Mouse (Mus musculus) MEL (cell line): ENCODE results near the gene Krtap16-1. TPM values are rescaled to one million over a fixed set of nuclear protein-coding genes. Genes with fewer than 3 reads are reported as not detected.

Experiments used
- DNase-seq: peaks from one replicate; pipeline ENCODE4 v3.0.0; 2011; ENCODE audit warnings: low read depth, low spot score
- H3K27ac ChIP-seq: 2 replicates; pipeline ENCODE4 v1.5.1; 2012; ENCODE audit warnings: low read depth, mild to moderate bottlenecking, control low read depth, low read length, moderate library complexity; ENCODE audit not compliant: control insufficient read depth
- H3K27me3 ChIP-seq, 2 experiments: fragments of 150-350 bp in 1 of 2; sonication (generic) in 1 of 2; 2 replicates each; pipeline ENCODE4 v1.6.1; 2012; ENCODE audit warnings: low read length in 2 of 2, mild to moderate bottlenecking in 2 of 2, improper control_type of control experiment in 1 of 2, moderate library complexity in 1 of 2; ENCODE audit not compliant: insufficient read depth in 2 of 2, control insufficient read depth in 1 of 2
- H3K36me3 ChIP-seq, 2 experiments: 2 replicates each; pipeline ENCODE4 v1.6.1; 2012 to 2014; ENCODE audit warnings: low read length in 2 of 2, improper control_type of control experiment in 1 of 2, inconsistent platforms in 1 of 2, mild to moderate bottlenecking in 1 of 2; ENCODE audit not compliant: insufficient read depth in 2 of 2, control insufficient read depth in 1 of 2
- H3K4me1 ChIP-seq, 2 experiments: fragments of 150-350 bp in 1 of 2; sonication (generic) in 1 of 2; 2 replicates each; pipeline ENCODE4 v1.6.1; 2012; ENCODE audit warnings: low read length in 2 of 2, improper control_type of control experiment in 1 of 2, mild to moderate bottlenecking in 1 of 2; ENCODE audit not compliant: insufficient read depth in 2 of 2, control insufficient read depth in 1 of 2
- H3K4me3 ChIP-seq, 2 experiments: fragments of 150-350 bp in 1 of 2; sonication (generic) in 1 of 2; 2 replicates each; pipeline ENCODE4 v1.5.1; 2012; ENCODE audit warnings: low read depth in 2 of 2, low read length in 2 of 2, mild to moderate bottlenecking in 2 of 2, moderate library complexity in 2 of 2, control low read depth in 1 of 2, improper control_type of control experiment in 1 of 2; ENCODE audit not compliant: control insufficient read depth in 1 of 2, insufficient read depth in 1 of 2
- H3K79me2 ChIP-seq: 2 replicates; pipeline ENCODE4 v1.6.1; 2012; ENCODE audit warnings: mild to moderate bottlenecking, low read length, moderate library complexity; ENCODE audit not compliant: control insufficient read depth, poor library complexity, insufficient read depth
- H3K9ac ChIP-seq: 2 replicates; pipeline ENCODE4 v1.6.1; 2012; ENCODE audit warnings: low read depth, mild to moderate bottlenecking, control low read depth, low read length, moderate library complexity; ENCODE audit not compliant: control insufficient read depth, poor library complexity, severe bottlenecking
- H3K9me3 ChIP-seq: fragments of 150-350 bp; sonication (generic); replicated peaks from 2 replicates; pipeline ENCODE4 v1.6.1; 2012; ENCODE audit warnings: mild to moderate bottlenecking, low read length, improper control_type of control experiment, moderate library complexity; ENCODE audit not compliant: insufficient read depth
- CHD2 ChIP-seq: IDR thresholded peaks from 2 replicates; pipeline ENCODE4 v1.6.1; 2011; ENCODE audit warnings: low read length, improper control_type of control experiment
- ETS1 ChIP-seq: IDR thresholded peaks from 2 replicates; pipeline ENCODE4 v1.6.1; 2012; ENCODE audit warnings: low read depth, mild to moderate bottlenecking, inconsistent platforms, low read length, improper control_type of control experiment, moderate library complexity
- GABPA ChIP-seq: IDR thresholded peaks from 2 replicates; pipeline ENCODE4 v1.6.1; 2012; ENCODE audit warnings: low read depth, mild to moderate bottlenecking, inconsistent platforms, low read length, improper control_type of control experiment, moderate library complexity
- GATA1 ChIP-seq: IDR thresholded peaks from 2 replicates; pipeline ENCODE4 v1.6.1; 2011; ENCODE audit warnings: low read depth, low read length, improper control_type of control experiment
- HCFC1 ChIP-seq: IDR thresholded peaks from 2 replicates; pipeline ENCODE4 v1.6.1; 2012; ENCODE audit warnings: low read depth, mild to moderate bottlenecking, inconsistent platforms, low read length, improper control_type of control experiment, moderate library complexity
- MAX ChIP-seq: IDR thresholded peaks from 2 replicates; pipeline ENCODE4 v1.6.1; 2011; ENCODE audit warnings: low read length, improper control_type of control experiment
- MXI1 ChIP-seq: IDR thresholded peaks from 2 replicates; pipeline ENCODE4 v1.6.1; 2011; ENCODE audit warnings: mild to moderate bottlenecking, low read depth, low read length, improper control_type of control experiment
- MYB ChIP-seq: IDR thresholded peaks from 2 replicates; pipeline ENCODE4 v1.6.1; 2011; ENCODE audit warnings: mild to moderate bottlenecking, low read depth, low read length, improper control_type of control experiment
- POLR2A ChIP-seq, 2 experiments: IDR thresholded peaks; 2 replicates each; pipeline ENCODE4 v1.6.1; 2011 to 2012; ENCODE audit warnings: low read length in 2 of 2, mild to moderate bottlenecking in 2 of 2, control low read depth in 1 of 2, improper control_type of control experiment in 1 of 2, low read depth in 1 of 2, moderate library complexity in 1 of 2; ENCODE audit not compliant: control insufficient read depth in 1 of 2, insufficient read depth in 1 of 2, poor library complexity in 1 of 2
- POLR2AphosphoS5 ChIP-seq: IDR thresholded peaks from 2 replicates; pipeline ENCODE4 v1.6.1; 2012; ENCODE audit warnings: low read depth, borderline replicate concordance, mild to moderate bottlenecking, inconsistent platforms, low read length, moderate library complexity, mixed read lengths
- RAD21 ChIP-seq: IDR thresholded peaks from 2 replicates; pipeline ENCODE4 v1.6.1; 2011; ENCODE audit warnings: mild to moderate bottlenecking, low read depth, low read length, improper control_type of control experiment
- TAL1 ChIP-seq: IDR thresholded peaks from 2 replicates; pipeline ENCODE4 v1.6.1; 2012; ENCODE audit warnings: mild to moderate bottlenecking, inconsistent platforms, low read length, moderate library complexity, mixed read lengths
- TBP ChIP-seq: IDR thresholded peaks from 2 replicates; pipeline ENCODE4 v1.8.0; 2011; ENCODE audit warnings: low read depth, low read length, improper control_type of control experiment
- ZC3H11A ChIP-seq: IDR thresholded peaks from 2 replicates; pipeline ENCODE4 v1.6.1; 2012; ENCODE audit warnings: low read depth, mild to moderate bottlenecking, inconsistent platforms, low read length, improper control_type of control experiment
- ZNF384 ChIP-seq: IDR thresholded peaks from 2 replicates; pipeline ENCODE4 v1.6.1; 2012; ENCODE audit warnings: low read depth, mild to moderate bottlenecking, inconsistent platforms, low read length, improper control_type of control experiment
- polyA plus RNA-seq, 2 experiments: library from polyadenylated mRNA; stranded (reverse) in 1 of 2; unstranded in 1 of 2; fragments of >175 nt in 1 of 2; fragments of >200 nt in 1 of 2; gene quantifications; 2 replicates each; pipeline versions ENCODE4 v1.2.1 to v1.2.4; 2012; ENCODE audit warnings: low replicate concordance in 2 of 2, low read depth in 1 of 2; ENCODE audit not compliant: insufficient read length in 2 of 2, insufficient read depth in 1 of 2, missing spikeins in 1 of 2
- total RNA-seq: library from RNA; depleted of rRNA; stranded (reverse); fragments of 300-350 nt; gene quantifications from 2 replicates; pipeline ENCODE4 v1.2.3, GENCODE M21; 2012; rRNA removed

Gene Krtap16-1
- total and polyA plus RNA-seq, 3 experiments, result 0.08 TPM; not detected in 2

GRCm38 (mm10) chr11:99935991-99936390 is 50.4 kb downstream of the Krtap16-1 start, which contains the start of gene Krtap31-2:
TSS of gene Krtap31-2 (plus strand) at chr11:99936291.
- Histone ChIP-seq H3K36me3 (no peaks in the 10 kb centered on the region), H3K79me2 (no peaks in the 10 kb centered on the region), H3K9ac (no peak within 1 kb of the TSS), H3K4me1 (no peaks in the 10 kb centered on the region), H3K27ac (no peak within 1 kb of the TSS), H3K27me3 (no peaks in the 10 kb centered on the region), H3K9me3 (no peaks in the 10 kb centered on the region), H3K4me3 (no peak within 1 kb of the TSS)
- no peak for TF ChIP-seq RAD21
- TF ChIP-seq MXI1, result no peak
- no peak for TF ChIP-seq HCFC1
- TF ChIP-seq POLR2A (IDR thresholded peaks at IDR 0.05; ENCODE audit: control insufficient read depth in 1 of 2, insufficient read depth in 1 of 2, low read depth in 1 of 2, low read length in 2 of 2, poor library complexity in 1 of 2), result no peak
- no peak for TF ChIP-seq TAL1
- no peak for TF ChIP-seq GABPA
- TF ChIP-seq MYB, result no peak
- TF ChIP-seq ETS1, result no peak
- no peak for TF ChIP-seq POLR2AphosphoS5
- TF ChIP-seq ZNF384, result no peak
- TF ChIP-seq ZC3H11A, result no peak
- no peak for TF ChIP-seq MAX
- TF ChIP-seq TBP, result no peak
- TF ChIP-seq GATA1, result no peak
- TF ChIP-seq CHD2, result no peak
- DNase-seq, result no peak

Other genes starting within 250 kb of the Krtap16-1 start
Only the 30 nearest of the 32 such genes appear.
- not detected in 2 replicates for gene Krtap4-8, start 205.9 kb downstream of the Krtap16-1 start, total RNA-seq
- gene Krtap4-8, start 205.9 kb downstream of the Krtap16-1 start, polyA plus RNA-seq, result not detected
- gene Krtap4-9, start 201.4 kb downstream of the Krtap16-1 start, total RNA-seq, result not detected in 2 replicates
- not detected for gene Krtap4-9, start 201.4 kb downstream of the Krtap16-1 start, polyA plus RNA-seq
- gene Gm11596, start 193.1 kb downstream of the Krtap16-1 start, total RNA-seq, result not detected in 2 replicates
- not detected for gene Gm11596, start 193.1 kb downstream of the Krtap16-1 start, polyA plus RNA-seq
- not detected in 2 replicates for gene Gm11569, start 187.7 kb downstream of the Krtap16-1 start, total RNA-seq
- gene Gm11569, start 187.7 kb downstream of the Krtap16-1 start, polyA plus RNA-seq, result not detected
- gene Gm11554, start 182.2 kb downstream of the Krtap16-1 start, total RNA-seq, result not detected in 2 replicates
- gene Gm11554, start 182.2 kb downstream of the Krtap16-1 start, polyA plus RNA-seq, result not detected
- not detected in 2 replicates for gene Krtap4-13, start 176.7 kb downstream of the Krtap16-1 start, total RNA-seq
- gene Krtap4-13, start 176.7 kb downstream of the Krtap16-1 start, polyA plus RNA-seq, result not detected
- not detected in 2 replicates for gene Gm11564, start 170.9 kb downstream of the Krtap16-1 start, total RNA-seq
- not detected for gene Gm11564, start 170.9 kb downstream of the Krtap16-1 start, polyA plus RNA-seq
- not detected in 2 replicates for gene 2300003K06Rik, start 148.5 kb downstream of the Krtap16-1 start, total RNA-seq
- gene 2300003K06Rik, start 148.5 kb downstream of the Krtap16-1 start, polyA plus RNA-seq, result not detected
- not detected in 2 replicates for gene Krtap4-16, start 135.0 kb downstream of the Krtap16-1 start, total RNA-seq
- gene Krtap4-16, start 135.0 kb downstream of the Krtap16-1 start, polyA plus RNA-seq, result not detected
- gene Gm11568, start 128.7 kb downstream of the Krtap16-1 start, total RNA-seq, result not detected in 2 replicates
- gene Gm11568, start 128.7 kb downstream of the Krtap16-1 start, polyA plus RNA-seq, result not detected
- gene Gm11559, start 122.1 kb downstream of the Krtap16-1 start, total RNA-seq, result not detected in 2 replicates
- gene Gm11559, start 122.1 kb downstream of the Krtap16-1 start, polyA plus RNA-seq, result not detected
- not detected in 2 replicates for gene Krtap9-1, start 113.2 kb downstream of the Krtap16-1 start, total RNA-seq
- not detected for gene Krtap9-1, start 113.2 kb downstream of the Krtap16-1 start, polyA plus RNA-seq
- not detected in 2 replicates for gene Gm11567, start 107.4 kb downstream of the Krtap16-1 start, total RNA-seq
- not detected for gene Gm11567, start 107.4 kb downstream of the Krtap16-1 start, polyA plus RNA-seq
- gene Krtap31-1, start 78.7 kb downstream of the Krtap16-1 start, total RNA-seq, result not detected in 2 replicates
- not detected for gene Krtap31-1, start 78.7 kb downstream of the Krtap16-1 start, polyA plus RNA-seq
- gene Gm11565, start 71.8 kb downstream of the Krtap16-1 start, total RNA-seq, result not detected in 2 replicates
- not detected for gene Gm11565, start 71.8 kb downstream of the Krtap16-1 start, polyA plus RNA-seq
- not detected in 2 replicates for gene Krtap31-2, start 50.3 kb downstream of the Krtap16-1 start, total RNA-seq
- not detected for gene Krtap31-2, start 50.3 kb downstream of the Krtap16-1 start, polyA plus RNA-seq
- gene Krtap9-5, start 38.1 kb downstream of the Krtap16-1 start, total RNA-seq, result not detected in 2 replicates
- gene Krtap9-5, start 38.1 kb downstream of the Krtap16-1 start, polyA plus RNA-seq, result not detected
- gene Krtap29-1, start 7.5 kb downstream of the Krtap16-1 start, total RNA-seq, result not detected in 2 replicates
- not detected for gene Krtap29-1, start 7.5 kb downstream of the Krtap16-1 start, polyA plus RNA-seq
- not detected in 2 replicates for gene Krtap17-1, start 7.4 kb upstream of the Krtap16-1 start, total RNA-seq
- gene Krtap17-1, start 7.4 kb upstream of the Krtap16-1 start, polyA plus RNA-seq, result not detected
- gene Krt33a, start 29.6 kb upstream of the Krtap16-1 start, total RNA-seq, result not detected in 2 replicates
- not detected for gene Krt33a, start 29.6 kb upstream of the Krtap16-1 start, polyA plus RNA-seq
- not detected in 2 replicates for gene Krt33b, start 43.3 kb upstream of the Krtap16-1 start, total RNA-seq
- gene Krt33b, start 43.3 kb upstream of the Krtap16-1 start, polyA plus RNA-seq, result not detected
- gene Krt34, start 55.0 kb upstream of the Krtap16-1 start, total RNA-seq, result not detected in 2 replicates
- not detected for gene Krt34, start 55.0 kb upstream of the Krtap16-1 start, polyA plus RNA-seq
- gene Krt31, start 64.0 kb upstream of the Krtap16-1 start, total RNA-seq, result not detected in 2 replicates
- not detected for gene Krt31, start 64.0 kb upstream of the Krtap16-1 start, polyA plus RNA-seq
- gene Krt32, start 101.6 kb upstream of the Krtap16-1 start, total RNA-seq, result not detected in 2 replicates
- not detected for gene Krt32, start 101.6 kb upstream of the Krtap16-1 start, polyA plus RNA-seq
- not detected in 2 replicates for gene Krt35, start 109.6 kb upstream of the Krtap16-1 start, total RNA-seq
- gene Krt35, start 109.6 kb upstream of the Krtap16-1 start, polyA plus RNA-seq, result not detected
- gene Krt36, start 119.0 kb upstream of the Krtap16-1 start, total RNA-seq, result not detected in 2 replicates
- gene Krt36, start 119.0 kb upstream of the Krtap16-1 start, polyA plus RNA-seq, result not detected
- not detected in 2 replicates for gene Krt13, start 135.0 kb upstream of the Krtap16-1 start, total RNA-seq
- not detected for gene Krt13, start 135.0 kb upstream of the Krtap16-1 start, polyA plus RNA-seq
- gene Krt15, start 149.3 kb upstream of the Krtap16-1 start, total RNA-seq, result not detected in 2 replicates
- gene Krt15, start 149.3 kb upstream of the Krtap16-1 start, polyA plus RNA-seq, result not detected
- gene Krt19, start 162.1 kb upstream of the Krtap16-1 start, total RNA-seq, result not detected in 2 replicates
- gene Krt19, start 162.1 kb upstream of the Krtap16-1 start, polyA plus RNA-seq, result not detected
- not detected in 2 replicates for gene Krt9, start 206.6 kb upstream of the Krtap16-1 start, total RNA-seq
- not detected for gene Krt9, start 206.6 kb upstream of the Krtap16-1 start, polyA plus RNA-seq